Mouse (Mus musculus) megakaryocyte-erythroid progenitor cell, adult 5-6 weeks (primary cell): Measurements from ENCODE around the gene Mcu. TPM values are rescaled to one million over a fixed set of nuclear protein-coding genes. Genes with fewer than 3 reads are reported as not detected.

Experiments
- ATAC-seq: replicated peaks from 2 replicates; pipeline ENCODE4 v1.8.0; 2016; ENCODE audit warnings: mild to moderate bottlenecking, inconsistent platforms; ENCODE audit not compliant: severe bottlenecking, poor library complexity, low FRiP score, low TSS enrichment
- total RNA-seq, 2 experiments: library from RNA; stranded (forward) in 1 of 2; stranded (reverse) in 1 of 2; fragments of 200-1000, 215-1000 nt in 1 of 2; fragments of >200 nt in 1 of 2; fragmentation: Nextera tagmentation in 1 of 2; gene quantifications; 2 replicates each; pipeline ENCODE4 v1.2.3; 2014 to 2017

The Mcu gene
- total RNA-seq, 2 experiments from 2014 or later = 8.3 to 22.0 TPM

DNA sequence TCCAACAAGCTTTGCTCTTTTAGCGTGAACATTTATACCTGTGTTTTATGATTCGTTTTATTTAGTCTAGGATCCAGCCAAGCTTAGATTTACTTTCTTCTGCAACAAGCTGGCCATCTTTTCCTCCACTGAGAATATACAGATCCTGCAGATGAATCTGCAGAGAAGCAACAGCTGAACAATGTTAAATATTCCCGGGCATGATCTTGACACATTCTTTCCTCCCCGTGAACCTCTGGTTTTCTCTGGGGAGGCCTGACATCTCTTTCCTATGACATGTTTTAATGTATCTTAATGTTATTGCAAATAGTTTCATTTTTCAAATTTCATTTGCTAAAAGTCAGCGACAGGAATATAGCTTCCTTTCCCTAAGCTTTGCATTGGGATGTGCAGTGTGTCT lies 109.8 kb downstream of the Mcu start:
- ATAC-seq = no peak

DNA sequence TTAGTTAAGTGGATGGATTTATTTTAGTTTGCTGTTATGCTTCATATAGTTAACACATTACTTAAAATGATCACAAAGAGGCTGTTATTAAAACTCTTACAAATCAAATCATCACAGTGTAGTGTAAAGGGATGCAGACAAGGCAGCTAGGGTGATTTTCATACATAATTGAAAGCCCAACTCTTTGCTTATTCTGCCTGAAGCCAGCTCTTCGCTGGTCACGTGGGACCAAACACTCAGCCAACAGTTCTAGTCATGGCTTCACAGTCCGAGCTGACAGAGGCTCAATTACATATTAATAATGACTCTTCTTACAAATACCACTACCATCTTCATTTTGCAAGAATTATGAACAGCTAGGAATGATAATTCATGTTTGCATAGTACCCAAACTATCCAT lies 112.2 kb downstream of the Mcu start:
- ATAC-seq = no peak

DNA sequence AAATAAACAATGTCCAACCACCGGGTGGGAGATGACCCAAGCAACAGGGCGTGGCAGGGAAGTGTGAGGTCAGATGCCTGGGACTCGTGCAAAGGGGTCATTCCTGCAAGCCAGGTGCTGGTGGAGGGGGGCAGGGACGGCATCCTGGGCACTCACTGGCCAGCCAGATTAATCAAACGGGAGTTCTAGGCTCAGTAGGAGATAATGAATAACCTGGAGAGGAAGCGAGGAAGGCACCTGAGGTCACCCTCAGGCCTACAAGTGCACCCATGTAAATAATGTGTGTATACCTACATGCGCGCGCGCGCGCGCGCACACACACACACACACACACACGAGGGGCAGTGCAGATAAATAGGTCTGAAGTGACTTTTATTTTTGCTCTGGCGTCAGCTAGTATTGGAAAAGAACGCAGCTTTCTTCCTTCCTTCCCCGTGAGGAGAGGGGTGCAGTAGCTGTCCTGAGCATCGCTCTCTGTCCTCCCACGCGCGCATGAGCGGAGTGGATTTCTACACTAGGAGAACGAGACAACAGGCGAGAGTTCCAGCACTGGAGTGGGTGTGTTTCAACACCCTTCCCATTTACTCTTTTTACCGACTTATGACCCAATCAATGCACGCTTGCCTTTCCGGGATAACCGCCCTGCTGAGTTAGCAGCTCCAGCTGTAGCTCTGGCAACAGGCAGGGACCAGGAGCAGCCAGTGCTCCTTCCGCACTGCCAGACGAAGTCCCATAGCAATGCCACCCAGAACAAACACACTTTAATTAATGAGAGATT lies 112.9 kb downstream of the Mcu start:
- ATAC-seq = no peak

DNA sequence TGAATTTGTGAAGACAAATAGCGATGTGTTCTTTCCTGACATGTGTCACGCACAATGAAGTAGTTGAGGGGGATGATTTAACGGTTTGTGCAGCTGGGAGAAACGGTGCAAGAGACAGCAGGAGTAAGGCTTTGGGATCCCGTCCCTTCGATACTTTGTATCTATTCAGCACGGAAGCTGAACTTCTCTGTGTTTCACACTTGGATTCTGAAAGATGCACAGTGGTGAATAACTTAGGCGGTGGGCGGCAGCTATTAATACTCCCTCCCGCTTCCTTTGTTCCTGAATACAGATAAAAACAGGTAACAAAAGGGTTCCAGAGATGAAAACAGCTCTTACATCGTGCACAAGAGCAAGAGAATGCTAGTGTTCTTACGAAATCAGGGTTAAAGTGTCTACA lies 114.1 kb downstream of the Mcu start:
- no peak for ATAC-seq

DNA sequence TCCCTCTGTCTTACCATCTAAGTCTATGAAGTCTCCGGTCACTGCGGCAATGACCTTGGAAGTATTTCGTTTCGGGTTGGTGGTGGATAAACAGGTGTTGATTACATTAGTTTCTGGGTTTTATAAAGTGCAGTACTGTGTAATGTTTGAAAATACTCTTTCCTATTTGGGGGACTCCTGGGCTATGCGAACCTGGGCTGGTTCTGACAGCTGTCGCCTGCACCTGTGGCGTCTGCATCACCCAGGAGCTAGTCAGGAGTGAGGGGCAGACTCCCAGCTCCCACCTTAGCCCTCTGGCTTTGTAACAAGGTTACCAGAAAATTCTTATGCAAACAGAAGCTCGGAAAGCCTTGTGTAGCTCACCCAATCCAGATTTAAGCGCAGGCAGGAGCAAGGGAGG lies 114.7 kb downstream of the Mcu start:
- ATAC-seq = no peak

DNA sequence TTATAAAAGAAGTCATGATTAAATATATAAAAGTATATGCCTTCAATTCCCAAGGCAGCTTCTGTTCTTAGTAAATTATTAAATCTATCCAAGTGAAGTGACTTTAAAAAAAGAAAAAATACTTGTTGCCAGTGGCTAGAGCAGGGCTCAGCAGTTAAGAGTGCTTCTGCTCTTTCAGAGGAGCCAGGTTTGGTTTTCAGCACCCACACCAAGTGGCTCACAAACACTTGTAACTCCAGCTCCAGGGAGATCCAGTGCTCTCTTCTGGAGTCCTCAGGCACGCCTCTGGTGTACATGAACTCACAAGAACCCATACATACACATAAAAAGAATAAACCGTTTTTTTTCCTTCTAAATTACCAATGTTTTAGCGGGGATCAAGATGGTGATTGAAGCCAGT lies 116.3 kb downstream of the Mcu start:
- no peak for ATAC-seq

DNA sequence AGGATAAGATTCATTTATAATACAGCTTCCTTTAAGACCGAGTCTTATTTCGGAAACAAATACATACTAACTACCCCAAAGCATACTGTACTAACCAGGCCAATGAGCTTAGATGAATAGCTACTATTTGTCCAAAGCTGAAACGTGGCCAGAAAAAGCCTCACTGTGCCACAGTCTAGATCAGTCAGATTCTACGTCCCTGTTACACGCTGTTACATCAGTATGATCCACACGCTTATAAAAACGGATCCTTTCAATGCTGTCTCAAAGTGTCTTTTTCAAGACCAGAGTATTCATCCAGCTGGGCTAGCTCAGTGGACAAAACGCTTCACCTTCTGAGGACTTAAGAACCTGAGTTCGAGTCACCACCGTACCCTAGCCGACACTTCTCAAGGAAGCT lies 119.5 kb downstream of the Mcu start:
- ATAC-seq = no peak

DNA sequence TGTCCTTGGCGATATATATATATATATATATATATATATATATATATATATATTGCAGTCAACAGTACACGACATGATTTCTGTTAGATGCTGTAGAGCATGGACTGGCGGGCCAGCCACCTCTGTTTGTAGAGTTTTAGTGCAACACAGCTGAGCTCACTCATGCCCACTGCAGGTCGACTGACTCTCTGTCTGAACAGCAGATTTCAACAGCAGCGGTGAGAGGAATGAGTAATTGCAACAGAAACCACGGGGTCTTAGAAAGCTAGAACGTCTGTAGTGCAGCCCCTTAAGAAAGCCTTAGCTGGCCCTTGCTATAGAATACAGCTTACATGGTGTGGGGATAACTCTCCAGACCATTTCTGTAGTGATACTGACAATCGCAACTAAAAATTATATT lies 121.6 kb downstream of the Mcu start:
- ATAC-seq = no peak

DNA sequence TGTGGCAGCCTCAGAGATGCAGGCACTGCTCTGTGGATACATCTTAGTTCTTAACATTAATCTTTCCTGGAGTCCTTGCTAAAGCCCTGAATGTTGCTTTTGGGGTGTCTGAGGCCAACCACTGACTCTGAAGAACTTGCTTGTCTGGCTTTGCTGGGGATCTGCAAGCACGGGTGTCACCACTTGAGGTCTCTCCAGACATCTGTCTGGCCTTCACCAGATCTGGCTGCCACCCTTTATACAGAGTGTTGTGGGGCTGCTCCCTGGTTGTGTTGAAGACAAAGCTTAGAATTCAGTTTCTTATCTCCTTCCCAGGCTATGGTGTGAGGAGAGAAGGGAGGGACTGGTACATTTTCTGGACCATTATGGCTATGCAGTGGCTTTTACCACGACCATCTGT lies 122.4 kb downstream of the Mcu start:
- ATAC-seq = 0 out of 2 replicates have a peak, but pooled peaks have one; percentile 18

DNA sequence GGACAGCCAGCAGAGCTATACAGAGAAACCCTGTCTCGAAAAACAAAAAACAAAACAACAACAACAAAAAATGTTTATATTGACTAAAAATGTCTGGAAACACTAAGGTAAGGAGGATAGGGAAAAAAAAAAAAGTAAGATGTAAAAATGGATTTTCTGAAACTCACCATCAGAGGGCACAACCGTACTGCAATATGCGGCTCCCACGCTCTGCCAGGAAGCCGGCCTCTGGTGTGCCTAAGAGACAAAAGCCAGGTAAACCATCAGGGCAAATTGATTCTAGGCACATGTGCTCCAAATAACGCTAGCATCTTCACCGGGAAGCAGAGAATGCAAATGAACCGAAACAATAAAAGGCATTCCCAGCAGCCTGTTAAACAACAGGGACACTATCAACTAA lies 125.6 kb downstream of the Mcu start:
- no peak for ATAC-seq

DNA sequence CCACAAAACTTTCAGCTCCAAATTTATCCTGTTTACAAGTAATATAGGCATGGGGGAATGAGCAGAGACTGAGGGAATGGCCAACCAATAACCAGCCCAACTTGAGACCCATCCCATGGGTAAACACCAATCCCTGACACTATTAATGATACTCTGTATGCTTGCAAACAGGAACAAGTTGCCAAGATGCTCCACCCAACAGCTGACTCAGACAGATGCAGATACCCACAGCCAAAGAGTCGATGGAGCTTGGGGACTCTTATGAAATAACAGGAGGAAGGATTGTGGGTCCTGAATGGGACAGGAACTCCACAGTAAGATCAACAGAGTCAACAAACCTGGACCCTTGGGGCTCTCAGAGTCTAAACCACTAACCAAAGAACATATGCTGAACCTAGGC lies 127.1 kb downstream of the Mcu start:
- no peak for ATAC-seq

DNA sequence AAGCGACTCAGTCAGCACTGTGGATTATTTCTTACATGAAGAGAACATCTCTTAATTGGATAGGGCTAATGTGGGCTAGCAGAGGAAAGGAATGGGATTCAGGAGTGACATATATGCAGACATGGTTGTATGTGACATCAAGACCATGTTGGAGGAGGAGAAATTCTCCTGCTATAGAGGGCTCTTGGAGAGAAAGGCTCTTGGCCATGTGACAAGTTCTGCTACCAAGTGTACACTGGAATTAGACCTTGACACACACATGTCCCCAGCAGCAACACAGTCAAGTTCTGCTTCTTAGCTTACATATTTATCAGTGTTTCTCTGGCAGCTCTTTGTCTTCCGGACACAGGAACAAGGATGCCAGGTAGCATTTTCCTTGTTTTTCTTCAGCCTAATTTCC lies 129.1 kb downstream of the Mcu start:
- ATAC-seq = no peak

DNA sequence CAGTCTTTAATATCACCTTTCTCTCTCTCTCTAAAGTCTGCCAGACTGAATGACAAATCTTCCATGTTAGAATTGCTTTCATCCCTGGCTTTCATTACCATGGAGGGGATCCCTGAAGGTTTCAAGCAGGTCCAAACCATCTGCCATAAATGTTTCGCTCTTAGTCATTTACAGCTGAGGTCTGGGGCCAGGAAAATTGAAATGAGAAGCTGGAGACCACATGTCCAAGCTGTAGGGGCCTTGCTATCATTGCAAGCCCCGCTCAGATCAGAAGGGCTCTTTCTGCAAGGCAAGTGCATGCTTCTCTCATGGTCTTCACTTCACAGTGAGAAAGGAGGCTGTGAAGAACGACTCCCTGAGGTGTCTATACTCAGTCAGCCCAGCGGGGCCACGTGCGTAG lies 132.2 kb downstream of the Mcu start:
- ATAC-seq = no peak

DNA sequence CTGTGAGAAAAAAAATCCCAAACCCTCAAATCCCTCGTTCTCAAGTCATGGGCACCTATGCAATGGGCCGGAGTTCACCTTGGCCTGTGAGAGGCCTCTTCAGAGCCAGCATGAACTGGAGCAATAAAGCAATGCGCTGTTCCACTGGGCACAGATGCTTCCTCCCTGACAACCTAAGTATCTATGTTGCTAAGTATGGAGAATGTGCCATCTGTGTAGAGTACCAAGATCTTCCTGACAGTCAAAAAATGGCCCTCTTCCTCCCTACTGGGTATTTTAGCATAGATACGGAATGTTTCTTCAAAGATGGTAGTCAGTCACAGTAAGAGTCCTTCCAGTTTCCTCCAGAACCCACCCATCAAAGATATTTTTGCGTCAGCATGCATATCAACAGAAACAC lies 135.1 kb downstream of the Mcu start:
- ATAC-seq = no peak

DNA sequence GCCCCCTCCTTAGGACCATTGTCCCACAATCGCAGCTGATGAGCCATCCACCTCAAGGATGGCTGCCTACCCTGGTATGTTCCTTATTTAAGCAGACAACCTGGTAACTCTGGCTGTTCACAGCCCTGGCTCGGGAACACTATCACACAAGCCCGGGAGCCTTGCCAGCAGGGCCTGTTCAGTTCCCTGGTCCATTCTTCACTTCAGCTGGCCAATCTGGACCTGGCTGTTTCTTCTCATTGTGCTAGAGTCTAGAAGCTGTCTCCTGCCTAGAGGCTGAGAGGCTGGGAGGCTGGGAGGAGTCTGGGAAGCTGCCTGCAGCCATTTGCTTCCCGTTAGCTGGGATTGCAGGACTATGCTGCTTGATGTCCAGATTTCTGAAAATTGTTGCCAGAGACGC lies 146.0 kb downstream of the Mcu start:
- no peak for ATAC-seq

DNA sequence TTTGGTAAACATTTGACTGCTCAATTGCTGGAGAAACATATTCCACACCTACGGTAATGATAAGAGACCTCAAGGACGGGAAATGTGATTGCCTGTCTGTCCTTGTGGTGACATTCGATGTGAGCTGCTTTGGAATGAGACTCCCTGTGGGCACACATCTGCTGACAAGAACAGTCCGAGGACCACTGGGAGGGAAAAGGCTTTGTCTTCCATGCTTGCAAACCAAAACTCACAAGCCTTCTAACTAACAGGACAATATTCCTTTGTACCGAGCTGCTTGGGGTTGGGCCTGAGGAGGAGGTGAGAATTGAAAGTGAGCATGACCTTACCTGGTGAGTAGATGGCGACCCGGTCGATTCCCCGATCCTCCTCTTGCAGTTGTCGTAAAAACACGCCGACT lies 149.2 kb downstream of the Mcu start:
- ATAC-seq = no peak

DNA sequence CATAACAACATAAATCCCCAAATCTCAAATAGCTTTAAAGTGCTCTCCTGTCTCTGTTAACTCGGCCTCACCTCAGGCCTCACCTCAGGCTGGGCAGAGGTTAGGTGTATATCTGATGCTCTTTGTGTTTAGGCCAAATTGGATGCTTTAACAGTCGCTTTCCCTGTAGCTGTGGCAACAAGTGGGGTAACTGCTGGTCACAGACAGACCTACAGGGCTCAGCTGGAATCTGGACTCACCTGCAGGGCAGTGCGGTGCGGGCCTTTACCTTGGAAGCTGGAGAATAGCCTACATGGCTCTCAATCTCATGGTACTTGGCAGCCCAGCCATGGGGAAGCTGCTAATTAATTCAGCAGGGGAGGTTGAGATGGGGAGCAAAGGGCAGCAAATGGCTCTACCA lies 149.9 kb downstream of the Mcu start:
- no peak for ATAC-seq

DNA sequence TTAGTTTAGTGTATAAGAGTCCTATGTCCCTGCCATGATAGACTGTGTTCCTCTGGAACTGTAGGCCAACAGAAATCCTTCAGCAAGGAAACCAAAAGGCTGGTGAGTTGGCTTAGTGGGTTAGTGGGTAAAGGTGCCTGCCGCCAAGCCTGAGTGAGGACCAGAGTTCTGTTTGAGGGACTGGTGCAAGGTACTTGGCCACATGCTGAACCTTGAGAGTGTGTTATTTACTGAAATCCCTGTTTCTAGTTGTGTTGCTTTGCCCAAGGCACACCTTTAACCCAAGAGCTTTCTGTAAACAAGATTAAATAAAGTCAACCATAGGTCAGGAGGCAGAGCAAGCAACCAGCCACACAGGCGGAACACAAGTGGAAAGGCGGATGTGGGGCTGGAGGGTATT lies 150.9 kb downstream of the Mcu start:
- ATAC-seq = no peak

DNA sequence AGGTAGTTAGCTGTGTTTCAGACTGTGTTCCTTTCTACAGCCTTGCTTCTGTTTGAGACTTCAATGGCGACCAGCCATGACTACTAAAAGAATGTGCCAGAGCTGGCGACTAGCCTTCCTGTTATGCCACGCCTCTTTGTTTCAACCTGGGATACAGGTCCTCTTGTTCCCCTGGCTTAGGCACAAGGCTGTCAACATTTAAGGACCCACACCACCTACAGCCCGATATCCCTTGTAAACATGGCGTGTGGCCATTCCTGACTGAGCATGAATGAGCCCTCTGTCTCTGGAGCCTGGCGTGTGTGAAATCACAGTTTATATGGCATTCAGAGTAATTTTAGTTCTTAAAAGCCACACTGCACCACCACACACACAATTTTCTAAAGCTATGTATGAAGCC lies 154.2 kb downstream of the Mcu start:
- no peak for ATAC-seq

DNA sequence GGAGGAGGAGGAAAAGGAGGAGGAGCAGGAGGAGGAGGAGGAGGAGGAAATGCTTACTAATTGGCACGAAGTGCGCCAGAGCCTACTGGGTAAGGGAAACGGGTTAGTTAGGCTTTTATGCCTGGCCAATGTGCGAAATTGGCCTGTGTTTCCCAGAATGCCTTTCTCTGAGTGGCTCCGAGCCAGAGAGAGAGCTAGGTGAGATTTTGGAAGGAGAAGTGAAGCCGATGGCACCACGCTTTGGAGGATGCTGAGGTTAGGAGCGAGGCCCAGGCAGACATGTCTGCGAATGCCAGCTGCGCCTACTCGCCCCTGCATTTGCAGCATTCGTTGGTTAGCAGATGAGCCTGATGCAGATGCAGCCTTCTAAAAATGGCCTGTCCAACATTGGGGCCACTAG lies 156.7 kb downstream of the Mcu start:
- ATAC-seq = no peak

DNA sequence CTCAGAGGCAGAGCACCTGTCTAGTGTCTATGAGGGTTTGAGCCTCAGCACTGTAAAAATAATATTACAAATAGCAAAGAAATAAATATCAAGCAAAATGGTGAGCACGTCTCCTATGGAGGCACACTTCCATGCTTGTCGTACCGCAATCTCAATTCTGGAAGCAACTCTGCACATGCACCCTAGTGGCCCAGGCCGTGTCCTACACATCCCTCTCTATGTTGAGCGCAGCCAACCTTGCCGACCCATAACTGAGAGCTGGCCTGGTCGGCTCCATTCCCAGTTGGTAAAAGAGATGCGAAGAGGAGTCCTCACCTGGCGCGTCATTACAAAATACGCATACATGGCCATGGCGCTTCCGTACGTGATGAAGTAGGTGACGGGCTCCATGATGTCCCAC lies 161.9 kb downstream of the Mcu start:
- ATAC-seq = 0 out of 2 replicates have a peak, but pooled peaks have one; percentile 36

DNA sequence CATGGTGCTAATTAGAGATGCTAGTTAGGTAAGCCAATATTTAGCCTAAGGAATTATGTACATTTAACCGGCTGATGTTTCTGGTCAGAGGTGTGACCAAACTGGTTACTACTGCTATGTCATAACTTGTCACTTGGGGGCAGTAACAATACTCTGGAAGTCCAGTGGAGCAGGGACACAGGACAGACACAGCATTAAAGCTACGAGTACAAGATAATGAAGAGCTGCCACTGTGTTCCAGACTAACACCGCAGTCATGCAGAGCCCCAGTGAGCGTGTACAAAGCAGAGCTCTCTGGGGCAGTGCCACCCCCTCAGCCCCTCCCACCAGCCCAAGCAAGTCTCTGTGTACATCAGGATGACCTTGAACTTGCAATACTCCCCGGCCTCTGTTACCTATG lies 164.7 kb downstream of the Mcu start:
- ATAC-seq = peak; percentile 48; the same call in 1 of the 2 replicates
